Mouse (Mus musculus) myocyte (in vitro differentiated cells): Measurements from ENCODE around the gene Elfn1.

Source experiments
- E2F4 ChIP-seq: IDR thresholded peaks from one replicate; pipeline ENCODE4 v1.6.1; 2011; ENCODE audit warnings: mild to moderate bottlenecking, control low read depth, moderate library complexity; ENCODE audit not compliant: insufficient read depth
- MYOG ChIP-seq, 3 experiments: IDR thresholded peaks; one replicate each; pipeline ENCODE4 v1.6.1; 2011; ENCODE audit warnings: control low read depth in 2 of 3, low read depth in 2 of 3, mild to moderate bottlenecking in 2 of 3; ENCODE audit not compliant: insufficient read length in 2 of 3, control insufficient read depth in 1 of 3, insufficient read depth in 1 of 3
- POLR2A ChIP-seq: IDR thresholded peaks from one replicate; pipeline ENCODE4 v1.6.1; 2011; ENCODE audit warnings: low read depth, mild to moderate bottlenecking, control low read depth, moderate library complexity; ENCODE audit not compliant: insufficient read length
- POLR2AphosphoS2 ChIP-seq: IDR thresholded peaks from one replicate; pipeline ENCODE4 v1.6.1; 2011; ENCODE audit warnings: low read depth, control low read depth; ENCODE audit not compliant: insufficient read length
- SRF ChIP-seq: IDR thresholded peaks from one replicate; pipeline ENCODE4 v1.6.1; 2011; ENCODE audit warnings: low read depth; ENCODE audit not compliant: control insufficient read depth, insufficient read length
- TCF12 ChIP-seq: IDR thresholded peaks from one replicate; pipeline ENCODE4 v1.6.1; 2011; ENCODE audit warnings: mild to moderate bottlenecking, control low read depth; ENCODE audit not compliant: poor library complexity, insufficient read depth, severe bottlenecking
- USF1 ChIP-seq: IDR thresholded peaks from one replicate; pipeline ENCODE4 v1.6.1; 2011; ENCODE audit warnings: low read depth, mild to moderate bottlenecking, control low read depth, moderate library complexity

- no peak for TF ChIP-seq POLR2AphosphoS2
- no peak for TF ChIP-seq POLR2A
- TF ChIP-seq USF1: no peak
- no peak for TF ChIP-seq E2F4
- TF ChIP-seq TCF12: no peak
- no peak for TF ChIP-seq SRF
- TF ChIP-seq MYOG (IDR thresholded peaks at IDR 0.05; ENCODE audit: control insufficient read depth in 1 of 3, insufficient read depth in 1 of 3, insufficient read length in 2 of 3, low read depth in 2 of 3): no peak
These were observed 26.6 kb upstream of the Elfn1 start for GRCm38 (mm10) chr5:139881161-139881560.
